Mouse (Mus musculus) thymus, postnatal 4 days (tissue): ENCODE results near the gene Trim40.
"Not testable (repeated sequence)": the region's sequence is repeated elsewhere in the genome, so short reads cannot be mapped to it uniquely, and the experiment has no call there.

Experiments
- DNase-seq: peaks from one replicate; pipeline ENCODE4 v3.0.0; 2021

Trim40 gene

DNA sequence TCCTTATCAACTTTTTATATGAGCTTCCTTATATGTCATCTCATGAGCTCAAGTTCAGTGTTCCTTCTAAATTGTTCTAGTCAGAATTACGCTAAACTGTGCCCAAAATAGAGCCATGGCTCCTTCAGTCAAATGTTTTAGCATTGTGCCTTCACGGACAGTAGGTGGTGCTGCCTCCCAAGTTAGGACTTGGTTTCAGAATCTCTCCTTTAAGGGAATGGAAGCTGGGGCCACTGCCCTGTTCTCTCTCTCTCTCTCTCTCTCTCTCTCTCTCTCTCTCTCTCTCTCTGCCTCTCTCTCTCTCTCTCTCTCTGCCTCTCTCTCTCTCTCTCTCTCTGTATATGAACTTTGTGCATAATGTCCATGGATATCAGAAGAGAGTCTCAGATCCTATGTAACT, 2.4 kb upstream of the Trim40 start:
- peak; percentile 60 for DNase-seq

DNA sequence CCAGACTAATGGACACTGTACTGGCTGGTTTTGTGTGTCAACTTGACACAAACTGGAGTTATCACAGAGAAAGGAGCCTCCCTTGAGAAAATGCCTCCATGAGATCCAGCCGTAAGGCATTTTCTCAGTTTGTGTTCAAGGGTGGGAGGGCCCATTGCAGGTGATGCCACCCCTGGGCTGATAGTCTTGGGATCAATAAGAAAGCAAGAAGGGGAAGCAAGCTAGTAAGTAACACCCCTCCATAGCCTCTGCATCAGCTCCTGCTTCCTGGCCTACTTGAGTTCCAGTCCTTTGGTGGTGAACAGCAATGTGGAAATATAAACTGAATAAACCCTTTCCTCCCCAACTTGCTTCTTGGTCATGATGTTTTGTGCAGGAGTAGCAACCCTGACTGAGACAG, 1.6 kb upstream of the Trim40 start:
- not testable (repeated sequence) for DNase-seq

DNA sequence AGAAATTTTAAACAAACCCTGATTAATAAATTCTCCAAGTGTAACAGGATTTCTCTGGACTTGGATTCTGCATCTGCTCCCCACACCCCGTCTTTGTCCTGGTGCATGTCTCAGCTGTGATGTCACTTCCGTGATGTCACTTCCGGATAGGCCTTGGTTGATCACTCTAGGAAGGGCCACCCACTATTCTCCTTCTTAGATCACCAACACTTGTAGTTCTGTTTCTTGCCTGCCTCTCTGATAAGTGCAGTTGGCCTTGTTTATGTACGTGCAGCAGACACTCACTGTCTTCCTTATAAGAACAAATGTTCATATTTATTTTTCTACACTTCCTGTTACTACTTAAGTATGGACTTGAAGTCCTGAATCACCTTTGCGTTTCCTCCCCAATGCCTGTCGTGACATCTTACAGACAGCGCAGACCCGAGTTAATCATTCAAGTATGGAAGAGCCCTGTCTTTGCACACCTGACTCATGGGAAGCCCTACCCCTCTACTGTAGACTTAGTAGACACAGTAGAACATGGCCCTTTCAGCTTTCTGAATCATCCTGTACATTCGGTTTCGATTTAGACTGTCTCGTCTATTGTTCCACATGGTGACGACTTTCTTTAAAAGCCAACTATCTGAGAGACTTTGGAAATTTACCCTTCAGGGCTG, 4.7 kb downstream of the Trim40 start:
- no peak for DNase-seq

DNA sequence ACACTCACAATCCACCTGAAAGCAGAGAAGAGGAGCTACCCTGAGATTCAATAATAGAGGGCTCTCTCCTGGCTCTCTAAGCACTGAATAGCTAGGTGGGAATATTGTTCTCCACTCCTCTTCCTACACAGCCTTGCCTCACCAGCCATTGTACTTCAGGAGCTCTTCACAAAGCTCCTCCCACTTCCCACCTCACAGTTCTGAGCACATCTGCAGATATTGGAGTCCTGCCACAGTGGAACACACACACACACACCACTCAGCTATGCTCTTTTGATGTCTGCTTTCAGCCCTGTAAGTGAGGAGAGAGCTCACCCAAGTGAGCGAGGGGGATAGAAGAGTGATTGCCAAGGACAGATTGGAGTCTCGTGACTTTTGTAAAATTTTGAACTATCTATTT, 6.6 kb downstream of the Trim40 start:
- no peak for DNase-seq

DNA sequence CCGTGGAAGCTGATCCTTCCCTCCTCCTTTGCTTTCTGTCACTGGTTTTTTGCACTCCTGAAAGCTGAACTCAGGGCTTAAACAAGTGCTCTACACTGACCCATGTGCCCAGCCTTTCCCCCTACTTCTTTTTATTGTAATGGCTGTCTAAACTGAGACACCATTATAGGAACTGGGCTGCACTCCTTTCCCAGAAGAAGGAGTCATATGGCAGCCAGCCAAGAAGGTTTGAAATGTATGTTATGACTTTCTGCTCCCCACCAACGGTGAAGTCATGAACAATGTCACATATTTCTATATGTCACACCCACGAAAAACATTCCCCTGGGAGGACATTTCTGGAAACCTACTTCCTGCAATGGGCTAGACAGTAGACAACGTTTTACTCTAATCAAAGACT, 15.3 kb downstream of the Trim40 start:
- DNase-seq: no peak

DNA sequence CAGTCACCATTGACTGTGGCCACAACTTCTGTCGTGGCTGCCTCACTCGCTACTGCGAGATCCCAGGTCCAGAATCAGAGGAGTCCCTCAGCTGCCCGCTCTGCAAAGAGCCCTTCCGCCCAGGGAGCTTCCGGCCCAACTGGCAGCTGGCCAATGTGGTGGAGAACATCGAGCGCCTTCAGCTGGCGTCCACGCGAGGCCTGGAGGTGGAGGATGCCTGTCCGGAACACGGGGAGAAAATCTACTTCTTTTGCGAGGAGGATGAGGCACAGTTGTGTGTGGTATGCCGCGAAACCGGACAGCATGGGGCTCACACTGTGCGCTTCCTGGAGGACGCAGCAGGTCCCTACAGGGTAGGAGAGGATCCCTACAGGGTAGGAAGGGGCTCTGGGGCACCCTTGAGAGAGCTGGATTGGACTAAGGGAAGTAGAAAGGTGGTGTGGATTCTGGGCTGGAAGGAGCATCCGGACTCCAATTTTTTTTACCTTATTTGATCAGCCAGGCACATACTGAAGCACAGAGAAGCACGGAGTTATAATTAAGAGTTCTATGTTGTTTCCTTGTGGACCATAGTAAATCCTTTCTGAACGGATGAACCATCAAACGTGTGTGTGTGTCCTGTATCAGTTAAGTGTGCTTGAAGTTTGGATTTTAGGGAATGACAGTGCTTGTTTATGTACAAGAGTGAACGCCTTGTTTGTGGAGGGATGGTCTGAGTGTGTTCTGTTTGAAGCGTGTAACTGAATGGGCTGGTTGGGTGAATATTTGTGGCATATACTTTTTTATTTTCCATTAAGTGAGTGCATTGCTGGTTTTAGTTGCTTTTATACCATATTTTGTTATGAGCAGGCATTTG, 19.7 kb downstream of the Trim40 start:
- DNase-seq: no peak

DNA sequence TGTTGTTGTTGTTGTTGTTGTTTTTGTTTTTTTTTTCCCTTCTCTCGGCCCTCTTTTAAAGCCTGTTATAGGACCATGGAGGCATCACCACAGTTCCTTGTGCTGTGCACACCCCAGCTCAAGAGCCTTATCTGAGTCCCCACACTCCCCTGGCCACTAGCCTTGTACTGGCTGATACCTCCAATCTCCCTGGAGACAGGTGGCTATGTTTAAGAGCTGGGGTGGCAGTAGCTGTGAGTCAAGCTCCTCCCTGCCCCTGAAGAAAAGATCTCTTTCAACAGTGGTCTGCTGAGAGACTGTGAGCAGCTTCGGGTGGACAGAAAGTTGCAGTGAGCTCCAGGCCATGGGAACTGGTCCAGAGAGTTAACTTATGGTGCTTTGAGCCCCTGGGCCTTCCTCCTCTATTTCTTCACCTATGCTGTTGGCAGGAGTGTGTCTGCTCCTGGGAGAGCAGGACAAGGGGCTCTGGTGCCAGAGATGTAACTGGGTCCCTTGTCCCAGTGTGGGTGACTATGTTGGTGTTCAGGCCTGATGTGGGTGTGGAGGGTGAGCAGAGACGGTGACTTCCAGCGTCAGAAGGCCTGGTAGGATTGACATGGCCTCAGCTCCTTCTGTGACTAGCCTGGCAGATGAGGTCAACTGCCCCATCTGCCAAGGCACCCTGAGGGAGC, 20.5 kb downstream of the Trim40 start, which contains the start of gene Trim10:
Gene Trim10, plus strand, starts transcription at position 291 of the 671 bp plus-strand sequence.
- no peak for DNase-seq

DNA sequence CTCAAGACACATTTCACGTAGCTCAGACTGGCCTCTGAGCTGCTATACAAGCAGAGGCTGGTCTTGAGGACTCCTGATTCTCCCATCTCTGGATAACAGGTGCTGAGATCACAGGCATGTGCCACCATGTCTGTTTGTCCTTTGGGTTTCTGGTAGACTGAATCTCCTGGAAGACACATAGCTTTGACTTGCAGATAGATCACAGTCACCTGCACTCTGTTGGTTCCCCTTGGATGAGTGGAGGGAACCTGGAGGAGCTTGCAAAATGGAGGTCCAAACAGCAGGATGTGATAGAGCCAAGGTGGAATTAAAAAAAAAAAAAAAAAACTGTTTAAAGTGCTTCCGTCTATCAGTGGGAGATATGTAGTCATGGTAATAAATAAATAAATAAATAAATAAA, 21.1 kb downstream of the Trim40 start:
- no peak for DNase-seq

DNA sequence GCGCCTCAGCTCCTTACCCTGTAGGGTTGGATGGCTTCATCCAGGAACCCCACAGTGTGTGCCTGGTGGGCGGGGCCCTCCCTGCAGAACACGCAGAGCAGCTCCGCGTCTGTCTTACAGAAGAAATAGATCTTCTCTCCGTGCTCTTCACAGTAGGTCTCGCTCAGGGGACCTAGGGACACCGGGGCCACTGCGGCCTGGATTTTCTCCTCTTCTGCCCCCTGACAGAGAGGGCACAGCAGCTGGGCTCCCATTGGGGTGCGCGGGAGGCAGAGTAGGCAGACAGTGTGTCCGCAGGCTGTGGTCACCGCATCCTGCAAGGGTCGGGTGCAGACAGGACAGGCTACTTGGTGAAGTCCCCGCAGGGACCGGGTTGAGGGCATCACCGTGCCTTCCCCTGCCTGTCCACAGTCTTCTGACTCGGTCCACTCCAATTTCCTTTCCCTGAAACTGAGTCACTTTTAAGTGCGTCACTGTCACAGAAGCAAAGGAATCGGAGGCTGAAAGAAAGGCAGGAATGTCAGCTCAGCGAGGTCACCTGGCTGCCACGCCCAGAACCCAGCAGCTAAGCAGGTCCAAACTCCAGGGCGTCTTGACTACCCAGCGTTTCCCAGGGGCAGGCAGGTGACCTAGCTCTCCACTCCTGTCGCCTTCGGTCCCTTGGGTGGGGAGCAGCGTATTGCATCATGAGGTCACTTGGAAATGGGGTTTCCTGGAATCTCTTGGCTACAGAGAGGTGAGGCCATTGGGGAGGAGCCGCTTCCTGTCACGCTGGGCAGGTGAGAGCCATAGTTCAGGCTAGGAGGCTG, 23.0 kb downstream of the Trim40 start, which contains the start of gene Trim15:
Gene Trim15, minus strand, starts transcription at position 492 of the 809 bp plus-strand sequence.
- DNase-seq: no peak

DNA sequence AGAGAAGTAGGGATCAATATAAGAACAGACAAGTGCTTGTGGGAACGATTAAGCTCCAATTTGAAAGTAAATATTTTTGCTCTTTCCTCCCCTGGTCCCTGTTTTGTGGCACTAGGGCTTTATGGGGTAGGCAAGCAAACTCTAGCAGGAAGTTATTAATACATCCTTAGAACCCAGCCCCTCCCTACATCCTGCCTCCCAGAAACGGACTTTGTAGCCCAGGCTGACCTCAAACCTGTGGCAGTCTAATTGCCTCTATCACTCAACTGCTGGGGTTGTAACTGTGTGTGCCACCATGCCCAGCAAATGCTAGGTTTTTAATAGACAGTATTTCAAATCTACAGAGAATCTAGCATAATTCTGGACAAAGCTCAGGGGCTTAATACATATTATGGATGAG, 28.2 kb downstream of the Trim40 start:
- no peak for DNase-seq

DNA sequence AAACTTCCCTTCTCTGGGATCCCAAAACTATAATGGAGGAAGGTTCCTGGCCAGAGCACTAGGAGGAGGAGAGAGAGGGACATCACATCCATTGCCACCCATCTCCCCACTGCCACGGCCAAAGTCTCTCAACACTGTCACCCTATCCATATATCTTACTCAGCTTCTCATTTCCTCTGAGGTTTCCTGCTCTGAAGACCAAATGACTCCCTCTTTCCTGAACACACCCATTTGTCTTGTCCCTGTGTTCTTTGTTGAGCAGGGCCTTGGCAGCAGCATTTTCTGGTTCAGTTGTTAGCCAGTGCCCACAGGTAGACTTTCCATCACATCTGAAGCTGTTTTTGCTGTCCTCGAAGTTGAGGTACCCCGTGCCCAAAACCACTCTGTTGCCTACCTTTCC, 31.7 kb downstream of the Trim40 start:
- no peak for DNase-seq

DNA sequence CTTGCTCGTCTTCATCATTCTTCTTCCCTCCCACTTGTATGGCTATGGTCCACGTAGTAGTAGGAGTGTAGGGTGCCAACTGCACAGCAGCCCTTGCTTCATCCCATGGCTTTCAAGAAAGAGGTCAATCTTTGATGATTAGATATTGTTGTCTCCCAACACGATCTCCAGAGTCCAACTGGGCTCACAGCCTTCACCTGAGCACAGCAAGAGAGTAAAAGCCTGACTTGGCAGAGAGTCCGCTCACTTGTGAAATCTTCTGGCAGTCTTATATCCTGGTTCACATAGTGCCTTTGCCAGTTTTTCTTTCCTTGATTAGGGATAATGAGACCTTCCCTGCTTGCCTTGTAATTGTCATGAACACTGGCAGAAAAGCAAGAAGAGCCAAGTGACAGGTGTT, 33.7 kb downstream of the Trim40 start:
- no peak for DNase-seq

DNA sequence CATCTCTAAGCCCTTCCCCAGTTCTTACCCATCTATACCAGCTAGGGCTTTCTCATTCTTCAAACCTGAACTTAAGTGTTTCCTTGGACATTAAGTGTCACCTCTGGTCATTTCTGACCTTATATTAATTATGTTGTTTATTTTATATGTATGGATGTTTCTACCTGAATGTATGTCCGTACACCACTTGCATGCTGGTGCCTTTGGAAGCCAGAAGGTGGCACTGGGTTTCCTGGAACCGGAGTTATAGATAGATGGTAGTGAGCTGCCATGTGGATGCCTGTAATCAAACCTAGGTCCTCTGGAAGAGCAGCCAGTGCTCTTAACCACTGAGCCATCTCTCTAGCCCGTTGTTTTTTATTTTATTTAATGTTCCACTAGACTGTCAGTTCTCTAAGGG, 34.4 kb downstream of the Trim40 start:
- no peak for DNase-seq

DNA sequence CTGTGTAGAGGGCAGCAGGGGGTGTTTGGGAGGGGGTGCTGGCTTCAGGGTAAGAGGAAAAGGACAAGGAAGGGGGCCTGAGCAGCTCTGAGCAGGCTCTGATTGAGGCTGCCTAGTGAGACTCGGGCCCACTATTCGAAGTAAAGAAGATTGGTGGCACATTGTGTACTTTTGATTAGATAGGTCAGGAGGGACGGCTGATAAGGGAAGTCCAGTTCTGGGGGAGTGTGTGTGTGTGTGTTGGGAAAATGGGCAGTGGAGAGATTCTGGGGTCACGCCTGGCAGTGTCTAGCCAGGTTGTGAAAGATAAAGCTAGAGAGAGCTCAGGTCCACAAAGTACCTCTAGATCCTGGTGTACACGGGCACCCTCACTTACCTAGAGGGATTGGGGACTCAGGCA, 38.3 kb downstream of the Trim40 start:
- no peak for DNase-seq

DNA sequence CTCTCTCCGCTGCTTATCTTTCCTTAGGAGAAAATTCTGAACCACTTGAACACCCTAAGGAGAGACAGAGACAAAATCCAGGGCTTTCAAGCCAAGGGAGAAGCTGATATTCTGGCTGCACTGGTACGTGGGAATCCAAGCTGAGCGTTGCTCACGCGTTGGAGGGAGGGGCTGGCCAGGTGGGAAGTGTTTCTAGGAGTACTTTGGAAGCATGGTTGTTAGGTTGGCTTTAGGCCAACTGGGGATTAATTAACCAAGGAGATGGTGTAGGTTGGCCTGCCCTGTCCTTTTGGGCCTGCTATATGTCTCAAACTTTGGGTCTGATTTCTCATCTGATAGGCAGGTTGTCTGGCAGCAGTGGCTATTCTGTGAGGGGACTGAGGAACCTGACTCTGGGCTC, 38.7 kb downstream of the Trim40 start:
- no peak for DNase-seq

DNA sequence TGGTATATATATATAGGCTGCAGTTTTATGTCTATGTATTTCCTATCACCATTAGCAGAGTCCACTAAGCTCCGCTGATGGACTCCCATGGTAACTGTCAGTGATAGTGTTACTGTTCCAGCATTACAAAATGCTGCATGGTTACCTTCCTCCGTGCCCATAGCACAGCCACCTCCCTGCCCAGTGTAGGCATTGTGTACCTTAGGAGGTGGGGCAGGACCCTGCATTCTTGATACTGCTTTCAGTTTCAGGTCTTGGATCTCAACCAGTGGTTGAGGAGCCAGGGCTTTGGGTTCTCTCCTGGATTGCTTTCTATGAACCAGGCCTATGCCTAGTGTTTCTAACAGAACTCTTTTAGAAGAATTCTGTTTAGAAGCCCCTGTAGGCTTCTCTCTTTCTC, 39.9 kb downstream of the Trim40 start:
- DNase-seq: no peak

DNA sequence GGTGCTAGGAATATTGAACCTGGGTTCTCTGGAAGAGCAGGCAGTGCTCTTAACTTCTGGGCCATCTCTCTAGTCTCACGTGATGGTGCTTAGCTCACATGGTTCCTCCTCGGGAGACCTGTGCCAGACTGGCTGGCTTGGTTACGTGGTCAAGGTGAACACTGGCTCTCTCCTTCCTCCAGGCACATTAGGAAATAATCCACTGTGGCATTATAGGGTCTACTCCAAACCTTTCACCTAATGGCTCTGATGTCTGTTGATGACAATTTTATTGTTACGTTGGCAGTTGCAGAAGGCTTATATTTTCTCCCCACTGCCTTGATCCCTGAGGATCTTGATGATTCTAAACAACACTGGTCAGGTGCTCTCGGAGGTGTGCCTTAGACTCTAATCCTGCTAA, 41.0 kb downstream of the Trim40 start:
- no peak for DNase-seq

DNA sequence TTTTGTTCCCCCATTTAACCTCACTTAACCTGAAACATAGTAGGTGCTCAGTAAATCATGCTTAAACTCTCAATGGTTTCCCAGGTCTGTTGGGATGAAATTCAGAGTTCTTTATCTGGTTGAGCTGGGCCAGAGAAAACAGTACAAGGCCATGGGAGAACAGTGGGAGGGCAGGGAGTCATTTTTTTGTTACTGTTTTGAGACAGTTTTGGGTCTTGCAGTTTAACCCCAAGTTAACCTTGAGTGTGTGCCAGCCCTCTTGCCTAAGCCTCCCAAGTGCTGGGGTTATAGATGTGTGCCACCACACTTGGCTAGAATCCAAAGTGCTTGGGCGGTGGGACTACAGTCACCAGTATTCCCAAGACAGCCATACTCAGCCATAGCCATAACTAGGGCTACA, 45.2 kb downstream of the Trim40 start:
- no peak for DNase-seq

DNA sequence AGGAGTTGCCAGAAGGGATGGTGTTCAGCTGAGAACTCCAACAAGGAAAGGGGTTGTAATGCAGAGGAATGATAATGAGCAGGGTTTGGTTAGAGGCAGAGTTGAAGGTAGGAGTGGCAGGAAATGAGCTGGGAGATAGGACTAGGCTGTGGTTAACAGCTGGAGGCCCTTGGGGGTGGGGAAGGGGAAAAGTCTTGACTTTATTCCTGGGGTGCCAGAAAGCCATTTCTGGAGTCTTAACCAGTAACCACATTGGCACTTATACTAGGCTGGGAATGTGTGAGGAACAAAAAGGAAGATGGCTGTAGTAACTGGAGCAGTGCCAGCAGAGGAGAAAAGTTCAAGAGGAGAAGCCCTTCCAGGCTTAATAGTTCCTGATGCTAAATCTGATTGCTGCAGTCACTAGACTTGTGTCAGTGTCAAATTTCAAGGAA, 45.6 kb downstream of the Trim40 start:
- no peak for DNase-seq

DNA sequence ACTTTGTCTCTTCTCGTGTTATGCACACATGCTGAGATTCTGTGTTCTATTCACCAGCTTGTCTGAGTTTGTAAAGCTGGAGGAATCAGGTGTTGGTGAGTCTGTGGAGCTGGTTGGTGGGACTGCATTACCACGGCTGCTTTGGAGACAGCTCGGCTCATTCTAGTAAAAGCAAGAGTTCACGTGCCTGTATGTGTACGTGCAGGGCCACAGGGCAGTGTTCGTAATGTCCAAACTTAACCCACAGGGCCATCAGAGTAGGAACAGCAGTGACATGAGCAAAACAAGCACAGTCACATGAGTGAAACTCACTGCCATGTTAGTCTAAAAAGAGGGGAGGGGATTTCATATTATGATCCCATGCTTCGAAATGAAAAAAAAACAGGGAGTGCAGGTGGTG, 46.2 kb downstream of the Trim40 start:
- DNase-seq: no peak

DNA sequence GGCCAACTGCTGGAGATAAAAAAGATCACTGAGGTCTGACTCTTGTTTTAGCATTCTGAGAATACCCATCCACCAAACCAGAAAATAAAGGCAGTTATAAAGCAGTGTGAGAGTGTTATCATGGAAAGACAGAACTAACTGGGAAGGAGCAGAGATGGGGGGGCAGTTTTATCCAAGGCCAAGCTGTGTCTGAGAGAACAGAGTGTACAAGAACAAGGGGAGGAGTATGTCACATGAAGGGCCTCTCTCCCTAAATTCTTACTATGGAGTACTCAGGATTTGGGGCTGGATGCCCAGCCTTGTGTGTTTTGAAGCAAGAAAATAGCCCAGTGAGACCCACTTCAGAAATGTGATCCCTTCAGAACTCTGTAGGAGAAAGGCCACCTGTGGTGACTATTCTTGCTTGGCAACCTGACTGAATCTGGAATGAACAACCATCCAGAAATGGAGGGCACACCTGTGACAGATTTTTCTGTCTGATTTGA, 48.9 kb downstream of the Trim40 start:
- DNase-seq: no peak

DNA sequence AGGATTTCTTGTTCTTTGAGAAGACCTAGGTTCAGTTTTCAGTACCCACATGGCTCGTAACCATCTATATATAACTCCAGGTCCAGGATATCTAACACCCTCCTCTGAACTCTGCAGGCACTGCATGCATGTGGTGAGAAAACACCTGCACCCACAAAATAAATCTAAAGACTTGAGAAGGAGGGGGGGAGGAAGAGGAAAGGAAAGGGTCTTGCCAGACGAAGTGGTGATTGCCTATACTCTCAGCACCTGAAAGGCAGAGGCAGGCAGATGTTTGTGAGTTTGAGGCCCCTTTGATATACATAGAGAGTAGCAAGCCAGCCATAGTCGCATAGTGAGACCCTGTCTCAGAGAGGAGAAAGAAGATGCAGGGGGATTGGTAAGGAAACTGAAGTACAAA, 50.0 kb downstream of the Trim40 start:
- DNase-seq: peak; percentile 22

DNA sequence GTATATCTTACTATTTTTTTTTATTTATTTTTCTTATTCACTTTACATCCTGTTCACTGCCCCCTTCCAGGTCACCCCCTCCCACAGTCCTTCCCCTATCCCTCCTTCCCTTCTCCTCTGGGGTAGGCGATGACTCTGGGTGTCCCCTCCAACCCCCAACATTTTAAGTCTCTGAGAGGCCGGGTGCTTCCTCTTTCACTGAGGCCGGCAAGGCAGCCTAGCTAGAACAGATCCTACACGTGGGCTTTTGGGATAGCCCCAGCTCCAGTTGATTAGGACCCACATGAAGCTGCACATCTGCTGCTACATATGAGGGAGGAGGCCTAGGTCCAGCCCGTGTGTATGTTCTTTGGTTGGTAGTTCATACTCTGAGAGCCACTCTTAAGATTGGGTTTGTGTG, 50.9 kb downstream of the Trim40 start:
- no peak for DNase-seq
